Mouse (Mus musculus): ENCODE results near the gene Nap1l4. TPM values are rescaled to one million over a fixed set of nuclear protein-coding genes. Genes with fewer than 3 reads are reported as not detected.

Gene Nap1l4
- 385 and 410 TPM in 2 replicates for polyA plus RNA-seq (2016; fragmentation: Nextera tagmentation; extraction: Ambion mirVana)

DNA sequence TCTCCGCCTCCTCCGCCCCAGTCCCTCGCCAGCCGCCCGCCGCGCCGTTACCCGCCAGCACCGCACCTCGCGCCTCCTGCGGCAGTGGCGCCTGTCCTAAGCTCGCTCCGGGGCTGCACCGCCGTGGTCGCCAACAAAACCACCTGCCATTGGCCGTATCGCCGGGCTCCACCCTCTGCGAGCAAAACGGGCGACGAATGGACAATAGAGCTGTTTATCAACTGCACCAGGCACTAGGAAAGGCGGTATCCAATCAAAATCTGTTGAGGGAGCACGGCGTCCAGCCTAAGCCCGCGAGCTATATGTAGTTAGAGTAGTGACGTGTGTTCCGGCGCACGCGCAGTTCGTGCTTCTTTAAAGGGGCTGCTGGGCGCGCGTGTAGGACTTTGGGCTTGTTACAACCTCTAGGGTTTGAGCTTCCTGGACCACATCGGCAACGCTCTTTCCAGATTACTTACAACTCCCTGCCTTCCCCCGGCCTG lies at the start of gene Nap1l4:
TSS of gene Nap1l4 (minus strand) at position 131 of the 482 bp plus-strand sequence.
- WGBS, result under 1% methylated on average over 43 of the region's 43 CpGs
- Histone ChIP-seq H3K9me3 (replicated peaks) (no peaks in the 10 kb centered on the region), H3K4me1 (peaks cover 27% of the 10 kb centered on the region), H3K4me3 (peak within 1 kb of the TSS; percentile 96), H3K27ac (peak within 1 kb of the TSS; percentile 98), H3K36me3 (peaks cover 32% of the 10 kb centered on the region), H3K27me3 (ENCODE audit: low read depth, poor library complexity, severe bottlenecking) (no peaks in the 10 kb centered on the region)
- DNase-seq (ENCODE audit: low spot score), result peak; percentile 99

DNA sequence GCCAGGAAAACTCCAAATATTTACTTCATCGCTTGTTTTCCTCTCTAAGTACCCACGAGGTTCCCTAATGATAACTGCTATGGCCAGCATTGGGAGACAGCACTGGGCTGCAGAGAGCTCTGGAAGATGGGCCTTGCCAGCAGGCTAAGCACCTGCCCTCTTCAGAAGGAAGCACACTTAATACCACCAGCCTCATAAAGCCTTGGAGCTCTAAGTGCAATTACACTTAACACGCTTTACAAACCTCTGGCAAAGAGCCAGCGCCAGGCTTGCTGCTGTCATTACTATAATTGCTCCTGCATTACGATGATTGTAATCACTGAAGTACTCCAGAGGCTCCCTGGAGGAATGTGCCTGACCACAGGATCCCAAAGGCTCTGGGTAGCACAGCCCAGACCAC lies 46.0 kb upstream of the Nap1l4 start:
- no peak overlapping the region for H3K27ac ChIP-seq
- H3K4me3 ChIP-seq, result no peak overlapping the region
- peaks cover 59% of the 10 kb centered on the region for H3K36me3 ChIP-seq
- H3K4me1 ChIP-seq, result peaks cover 13% of the 10 kb centered on the region
- 70% methylated on average over 5 of the region's 5 CpGs for WGBS
- no peak for DNase-seq (ENCODE audit: low spot score)
- H3K27me3 ChIP-seq (ENCODE audit: low read depth, poor library complexity, severe bottlenecking), result no peaks in the 10 kb centered on the region
- no peaks in the 10 kb centered on the region for H3K9me3 ChIP-seq (replicated peaks)

DNA sequence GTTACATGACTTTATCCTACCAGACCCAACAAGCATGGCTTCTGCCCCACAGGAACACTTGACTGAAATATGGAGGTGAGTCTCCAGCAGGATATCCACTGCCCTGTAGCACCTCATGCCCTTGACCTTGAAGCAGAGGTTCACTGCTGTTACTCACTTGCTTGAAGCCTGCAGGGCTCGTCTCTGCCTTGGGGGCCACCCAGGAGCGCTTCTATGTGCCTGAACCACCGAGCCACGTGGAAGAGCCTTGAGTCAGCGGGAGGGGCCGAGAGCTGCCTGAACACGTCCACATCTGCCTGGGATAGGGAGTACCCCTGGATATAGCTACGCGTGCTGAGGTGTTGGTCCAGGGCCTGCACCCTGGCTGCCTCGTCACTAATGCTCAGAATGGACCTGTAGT lies 43.3 kb upstream of the Nap1l4 start:
- Histone ChIP-seq H3K27me3 (ENCODE audit: low read depth, poor library complexity, severe bottlenecking) (no peaks in the 10 kb centered on the region), H3K27ac (no peak overlapping the region)
- WGBS, result 84% methylated on average over 10 of the region's 10 CpGs

DNA sequence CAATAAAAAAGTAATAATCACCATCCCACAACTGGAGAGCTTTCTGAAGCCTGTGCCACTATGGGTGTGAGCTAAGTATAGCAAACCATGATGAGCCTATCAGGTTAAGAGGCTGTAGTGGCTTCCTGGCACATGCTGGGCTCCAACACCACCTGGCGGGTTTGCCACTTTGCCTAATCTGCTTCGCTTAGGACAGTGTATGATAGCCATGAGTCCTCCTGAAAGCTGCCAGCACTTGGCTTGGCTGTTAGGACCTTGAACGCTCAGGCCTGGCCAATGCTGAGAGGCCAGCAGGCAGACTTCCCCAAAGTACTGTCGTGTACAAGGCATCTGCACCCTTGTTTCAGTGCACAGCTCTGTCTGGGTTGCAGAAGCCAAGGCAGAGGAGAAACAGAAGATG lies 39.1 kb upstream of the Nap1l4 start:
- 87% methylated on average over 4 of the region's 4 CpGs for WGBS
- Histone ChIP-seq H3K4me3 (no peak overlapping the region), H3K27me3 (ENCODE audit: low read depth, poor library complexity, severe bottlenecking) (no peaks in the 10 kb centered on the region), H3K4me1 (no peaks in the 10 kb centered on the region), H3K27ac (no peak overlapping the region), H3K9me3 (replicated peaks) (no peaks in the 10 kb centered on the region), H3K36me3 (peaks cover 99% of the 10 kb centered on the region)
- DNase-seq (ENCODE audit: low spot score), result no peak

More for the DNA sequence above, 43.3 kb upstream of the Nap1l4 start:
- Histone ChIP-seq H3K4me3 (no peak overlapping the region), H3K4me1 (no peaks in the 10 kb centered on the region), H3K36me3 (peaks cover 83% of the 10 kb centered on the region), H3K9me3 (replicated peaks) (no peaks in the 10 kb centered on the region)
- DNase-seq (ENCODE audit: low spot score), result no peak

DNA sequence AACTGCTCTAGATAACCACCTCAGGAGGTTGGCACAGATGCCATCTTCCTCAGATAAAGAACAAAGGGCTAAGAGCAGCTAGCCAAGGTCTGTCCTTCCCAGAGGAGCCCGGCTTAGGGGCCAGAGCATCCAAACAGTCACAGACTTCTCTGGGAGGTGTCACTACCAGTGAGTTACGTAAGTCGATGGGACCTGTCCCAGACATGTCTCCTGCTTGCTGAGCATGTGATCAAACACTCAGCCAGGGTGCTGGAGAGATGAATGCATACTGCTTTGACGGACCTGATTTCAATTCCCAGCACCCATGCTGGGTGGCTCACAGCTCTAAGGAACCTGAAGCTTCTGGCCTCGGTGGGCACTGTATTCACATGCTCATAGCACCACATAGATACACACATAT lies 38.7 kb upstream of the Nap1l4 start:
- 89% methylated on average over 5 of the region's 5 CpGs for WGBS
- no peaks in the 10 kb centered on the region for H3K4me1 ChIP-seq
- H3K27ac ChIP-seq, result no peak overlapping the region
- H3K36me3 ChIP-seq, result peaks cover 99% of the 10 kb centered on the region
- no peaks in the 10 kb centered on the region for H3K27me3 ChIP-seq (ENCODE audit: low read depth, poor library complexity, severe bottlenecking)
- DNase-seq (ENCODE audit: low spot score), result no peak
- H3K4me3 ChIP-seq, result no peak overlapping the region
- H3K9me3 ChIP-seq (replicated peaks), result no peaks in the 10 kb centered on the region

DNA sequence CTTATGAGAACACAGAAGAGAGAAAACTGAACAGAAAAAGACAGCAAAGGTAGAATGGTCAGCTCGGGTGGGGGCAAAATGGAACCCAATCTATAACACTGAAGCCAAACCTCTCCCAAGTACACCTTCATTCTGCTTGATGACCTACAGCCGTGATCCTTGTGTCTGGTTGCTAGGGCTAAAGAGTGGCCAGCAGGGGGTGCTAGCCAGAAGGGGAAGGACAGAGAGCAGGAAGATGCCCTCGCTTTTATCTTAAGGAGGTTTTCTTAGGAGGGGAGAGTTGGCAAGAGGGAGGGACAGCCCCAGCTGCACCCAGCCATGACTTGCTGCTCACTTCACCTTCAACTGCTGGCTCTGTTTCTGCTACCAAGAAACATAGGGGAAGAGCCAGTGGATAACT lies 35.0 kb upstream of the Nap1l4 start:
- H3K36me3 ChIP-seq, result peaks cover 98% of the 10 kb centered on the region
- H3K4me1 ChIP-seq, result no peaks in the 10 kb centered on the region
- no peak overlapping the region for H3K27ac ChIP-seq
- DNase-seq (ENCODE audit: low spot score), result peak; percentile 68
- H3K9me3 ChIP-seq (replicated peaks), result no peaks in the 10 kb centered on the region
- no peak overlapping the region for H3K4me3 ChIP-seq
- WGBS, result 48% methylated on average over 3 of the region's 3 CpGs
- H3K27me3 ChIP-seq (ENCODE audit: low read depth, poor library complexity, severe bottlenecking), result no peaks in the 10 kb centered on the region

DNA sequence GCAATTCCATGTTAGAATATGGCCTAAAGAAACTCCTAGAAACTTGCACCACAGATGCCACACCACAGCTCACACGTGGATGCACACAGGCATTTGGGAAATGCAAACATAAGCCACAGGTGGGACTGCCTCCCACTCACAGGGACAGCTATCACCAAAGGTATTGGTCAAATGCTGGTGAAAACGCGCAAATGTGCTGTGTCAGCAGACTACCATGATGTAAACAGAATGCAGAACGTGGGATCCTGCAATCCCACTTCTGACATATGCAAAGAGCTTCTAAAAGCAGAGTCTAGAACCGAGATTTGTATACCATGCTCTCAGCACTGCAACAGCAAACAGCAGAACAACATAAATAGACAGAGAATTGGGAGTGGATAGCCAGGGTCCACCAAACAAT lies 34.1 kb upstream of the Nap1l4 start:
- Histone ChIP-seq H3K4me3 (no peak overlapping the region), H3K27ac (no peak overlapping the region), H3K4me1 (no peaks in the 10 kb centered on the region), H3K9me3 (replicated peaks) (no peaks in the 10 kb centered on the region), H3K27me3 (ENCODE audit: low read depth, poor library complexity, severe bottlenecking) (no peaks in the 10 kb centered on the region), H3K36me3 (peaks cover 98% of the 10 kb centered on the region)
- DNase-seq (ENCODE audit: low spot score), result no peak
- WGBS, result 96% methylated on average over 5 of the region's 5 CpGs

DNA sequence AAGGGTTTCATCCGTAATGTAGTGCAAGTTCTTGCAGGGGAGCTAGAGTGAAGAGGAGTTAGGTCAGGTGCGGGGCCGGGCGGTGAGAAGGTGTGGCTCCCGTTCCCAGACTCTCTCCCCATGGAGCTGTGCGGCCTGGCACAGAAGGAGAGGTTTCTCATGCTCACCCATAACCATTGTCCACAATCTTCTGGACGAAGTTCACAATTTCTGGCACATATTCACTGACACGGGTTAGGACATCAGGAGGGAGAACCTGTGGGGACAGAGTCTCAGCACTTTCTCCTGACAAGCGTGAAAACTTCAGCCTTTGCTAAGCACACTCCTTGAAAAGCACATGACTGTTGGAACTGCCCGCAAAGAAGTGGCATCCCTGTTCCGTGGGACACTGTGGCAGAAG lies 26.8 kb upstream of the Nap1l4 start:
- peaks cover 99% of the 10 kb centered on the region for H3K36me3 ChIP-seq

DNA sequence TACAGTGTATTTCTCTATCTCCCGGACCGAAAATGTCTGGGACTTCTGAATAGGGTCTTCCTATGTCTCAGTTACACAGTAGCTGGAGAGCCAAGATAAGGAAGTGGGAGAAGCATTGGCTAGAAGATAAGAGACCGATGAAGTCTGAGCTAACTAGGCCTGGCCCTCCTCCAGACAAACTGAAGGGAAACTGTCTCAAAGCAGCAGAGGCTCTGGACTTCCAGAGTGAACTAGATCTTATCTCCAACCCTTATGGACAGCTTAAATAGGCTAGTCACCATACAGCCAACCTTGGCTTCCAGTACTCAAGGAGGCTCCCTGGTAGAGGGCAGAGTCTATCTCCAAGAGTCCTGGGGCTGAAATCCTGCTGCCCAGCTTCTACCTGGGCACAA lies 16.7 kb upstream of the Nap1l4 start:
- no peak overlapping the region for H3K27ac ChIP-seq
- no peaks in the 10 kb centered on the region for H3K27me3 ChIP-seq (ENCODE audit: low read depth, poor library complexity, severe bottlenecking)
- no peak for DNase-seq (ENCODE audit: low spot score)
- no peaks in the 10 kb centered on the region for H3K4me1 ChIP-seq
- 88% methylated on average over 3 of the region's 3 CpGs for WGBS
- no peak overlapping the region for H3K4me3 ChIP-seq
- peaks cover 99% of the 10 kb centered on the region for H3K36me3 ChIP-seq
- H3K9me3 ChIP-seq (replicated peaks), result no peaks in the 10 kb centered on the region

More for the DNA sequence above, 26.8 kb upstream of the Nap1l4 start:
- WGBS, result 92% methylated on average over 11 of the region's 11 CpGs
- DNase-seq (ENCODE audit: low spot score), result no peak
- H3K27me3 ChIP-seq (ENCODE audit: low read depth, poor library complexity, severe bottlenecking), result no peaks in the 10 kb centered on the region
- no peak overlapping the region for H3K4me3 ChIP-seq
- no peak overlapping the region for H3K27ac ChIP-seq
- no peaks in the 10 kb centered on the region for H3K9me3 ChIP-seq (replicated peaks)
- no peaks in the 10 kb centered on the region for H3K4me1 ChIP-seq

DNA sequence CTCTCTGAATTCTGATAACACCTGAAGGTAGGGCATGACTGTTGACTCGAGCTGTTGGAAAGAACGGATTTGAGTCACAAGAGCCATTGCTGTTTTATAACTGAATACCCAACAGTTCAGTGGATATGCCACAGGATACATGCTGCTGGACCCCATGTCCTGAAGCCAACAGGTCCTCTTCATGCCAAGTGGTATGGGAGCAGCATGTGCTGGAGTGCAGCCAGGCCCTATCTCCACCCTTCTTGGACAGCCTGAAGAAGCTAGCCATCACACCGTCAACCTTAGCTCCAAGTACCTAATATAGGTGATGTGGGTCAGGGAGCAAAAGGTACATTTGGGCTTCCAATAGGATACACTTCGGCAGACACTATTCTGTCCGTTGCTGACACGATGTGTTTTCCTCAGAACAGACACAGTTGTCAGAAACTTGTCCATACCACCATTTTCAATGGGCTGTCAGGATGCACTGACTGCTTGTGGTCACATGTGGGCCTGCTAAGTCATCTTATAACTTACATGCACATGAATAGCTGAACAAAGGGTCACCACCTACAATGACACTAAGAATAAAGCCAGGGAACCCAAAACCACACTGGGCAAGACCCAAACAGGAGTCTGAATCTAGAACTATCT lies 16.2 kb upstream of the Nap1l4 start:
- no peak overlapping the region for H3K4me3 ChIP-seq
- no peak for DNase-seq (ENCODE audit: low spot score)
- 95% methylated on average over 6 of the region's 6 CpGs for WGBS
- H3K27ac ChIP-seq, result no peak overlapping the region
- H3K4me1 ChIP-seq, result no peaks in the 10 kb centered on the region
- H3K36me3 ChIP-seq, result peaks cover 99% of the 10 kb centered on the region
- H3K9me3 ChIP-seq (replicated peaks), result no peaks in the 10 kb centered on the region
- no peaks in the 10 kb centered on the region for H3K27me3 ChIP-seq (ENCODE audit: low read depth, poor library complexity, severe bottlenecking)

DNA sequence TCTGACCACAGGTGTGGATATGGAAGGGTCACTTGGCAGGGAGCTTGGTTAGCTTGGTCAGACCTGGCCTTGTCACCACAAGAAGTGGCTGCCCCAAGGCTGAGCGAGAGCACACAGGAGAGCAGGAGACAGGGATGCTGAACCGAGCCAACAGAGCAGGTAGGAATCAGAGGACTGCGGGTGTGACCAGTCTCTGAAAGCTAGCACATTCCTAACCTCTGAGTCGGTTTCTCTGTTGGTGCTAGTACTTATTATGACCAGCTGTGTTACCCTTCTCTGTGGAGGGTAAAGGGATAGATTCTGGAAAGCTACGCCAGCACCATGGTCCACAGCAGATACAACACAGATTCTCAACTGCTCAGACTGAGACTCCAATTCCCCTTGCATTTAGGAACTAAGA lies 14.9 kb upstream of the Nap1l4 start:
- peaks cover 99% of the 10 kb centered on the region for H3K36me3 ChIP-seq
- no peaks in the 10 kb centered on the region for H3K27me3 ChIP-seq (ENCODE audit: low read depth, poor library complexity, severe bottlenecking)
- H3K4me1 ChIP-seq, result no peaks in the 10 kb centered on the region
- H3K9me3 ChIP-seq (replicated peaks), result no peaks in the 10 kb centered on the region
- no peak overlapping the region for H3K4me3 ChIP-seq
- H3K27ac ChIP-seq, result no peak overlapping the region
- DNase-seq (ENCODE audit: low spot score), result no peak
- WGBS, result 89% methylated on average over 5 of the region's 5 CpGs

DNA sequence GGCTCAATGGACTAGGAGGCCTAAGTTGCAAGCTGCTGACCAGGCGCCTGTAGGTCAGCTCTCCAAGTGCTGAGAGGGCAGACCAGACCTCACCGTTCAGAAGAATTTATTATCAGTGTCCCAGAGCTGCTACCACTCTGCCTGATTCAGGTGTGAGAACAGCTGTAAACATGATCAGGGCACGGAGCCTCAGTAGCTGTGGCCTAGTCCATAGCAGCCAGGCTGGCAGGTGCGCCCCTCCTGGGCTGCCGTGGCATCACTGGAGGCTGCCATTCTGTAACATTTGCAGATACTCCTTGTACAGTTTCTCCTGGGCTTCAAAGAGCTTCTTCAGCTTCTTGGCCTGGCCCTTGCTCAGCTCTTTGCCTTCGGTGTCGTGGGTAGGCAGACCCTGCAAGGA lies 8.7 kb upstream of the Nap1l4 start:
- no peak overlapping the region for H3K4me3 ChIP-seq
- no peaks in the 10 kb centered on the region for H3K4me1 ChIP-seq
- no peak for DNase-seq (ENCODE audit: low spot score)
- H3K27me3 ChIP-seq (ENCODE audit: low read depth, poor library complexity, severe bottlenecking), result no peaks in the 10 kb centered on the region
- peaks cover 95% of the 10 kb centered on the region for H3K36me3 ChIP-seq
- no peak overlapping the region for H3K27ac ChIP-seq
- WGBS, result 91% methylated on average over 7 of the region's 7 CpGs
- no peaks in the 10 kb centered on the region for H3K9me3 ChIP-seq (replicated peaks)

DNA sequence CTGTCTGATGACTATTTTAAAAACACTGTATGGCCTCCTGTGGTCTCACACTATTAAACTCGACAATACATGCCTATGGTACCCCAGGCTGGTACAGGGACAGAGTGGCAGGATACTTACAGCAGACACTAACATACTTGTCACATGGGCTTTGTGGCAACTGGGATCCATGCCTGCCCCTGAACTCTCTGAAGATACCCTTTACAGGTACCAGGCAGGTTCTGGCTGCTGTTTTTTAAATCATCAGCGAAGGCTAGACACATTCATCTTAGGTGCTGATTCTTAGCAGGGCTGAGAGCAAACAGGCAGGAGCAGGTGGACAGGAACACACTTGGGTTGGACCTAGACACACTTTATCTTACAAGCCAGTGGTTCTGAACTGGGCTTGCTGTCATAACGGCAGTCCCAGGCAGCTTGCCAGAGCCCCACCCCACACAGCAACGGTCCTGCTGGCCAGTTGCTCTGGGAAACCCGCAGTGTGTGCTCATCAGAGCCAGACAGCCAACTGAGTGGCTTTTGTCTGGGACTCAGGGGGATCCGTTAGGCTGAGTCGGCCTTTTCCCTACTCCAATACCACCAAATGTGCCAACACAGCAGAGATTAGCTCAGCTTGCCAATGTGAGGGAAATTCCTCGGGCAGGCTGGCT lies 8.2 kb upstream of the Nap1l4 start:
- 89% methylated on average over 8 of the region's 8 CpGs for WGBS
- H3K27ac ChIP-seq, result no peak overlapping the region
- no peak for DNase-seq (ENCODE audit: low spot score)
- no peaks in the 10 kb centered on the region for H3K9me3 ChIP-seq (replicated peaks)
- peaks cover 90% of the 10 kb centered on the region for H3K36me3 ChIP-seq
- no peaks in the 10 kb centered on the region for H3K27me3 ChIP-seq (ENCODE audit: low read depth, poor library complexity, severe bottlenecking)
- H3K4me1 ChIP-seq, result no peaks in the 10 kb centered on the region
- no peak overlapping the region for H3K4me3 ChIP-seq
